Mouse (Mus musculus) forebrain, postnatal 0 days (tissue): Measurements from ENCODE around the gene Cdkn1a. TPM values are rescaled to one million over a fixed set of nuclear protein-coding genes. Genes with fewer than 3 reads are reported as not detected.

ENCODE experiments used
- ATAC-seq: fragments of 200-750 bp; cut with Nextera tagmentation; 2 replicates; pipeline ENCODE4 v1.8.0; 2017; ENCODE audit warnings: mild to moderate bottlenecking, moderate library complexity
- DNase-seq: peaks from one replicate; pipeline ENCODE4 v3.0.0-alpha.2; 2015
- H3K27ac ChIP-seq: fragments of 300-500 bp; sonication (generic); 2 replicates; pipeline ENCODE4 v1.5.1; 2014; ENCODE audit warnings: low read depth, mild to moderate bottlenecking, antibody characterized with exemption, low read length, moderate library complexity, mixed read lengths
- H3K27me3 ChIP-seq: fragments of 300-500 bp; sonication (generic); 2 replicates; pipeline ENCODE4 v1.6.1; 2014; ENCODE audit warnings: mild to moderate bottlenecking, low read length, mixed read lengths; ENCODE audit not compliant: insufficient read depth
- H3K36me3 ChIP-seq: fragments of 300-500 bp; sonication (generic); 2 replicates; pipeline ENCODE4 v1.6.1; 2014; ENCODE audit warnings: mild to moderate bottlenecking, moderate library complexity; ENCODE audit not compliant: insufficient read depth
- H3K4me1 ChIP-seq: fragments of 300-500 bp; sonication (generic); 2 replicates; pipeline ENCODE4 v1.6.1; 2014; ENCODE audit warnings: antibody characterized with exemption; ENCODE audit not compliant: insufficient read depth
- H3K4me2 ChIP-seq: fragments of 300-500 bp; sonication (generic); 2 replicates; pipeline ENCODE4 v1.6.1; 2014; ENCODE audit warnings: low read depth, mild to moderate bottlenecking, moderate library complexity
- H3K4me3 ChIP-seq: fragments of 300-500 bp; sonication (generic); 2 replicates; pipeline ENCODE4 v1.5.1; 2014; ENCODE audit warnings: low read depth, low read length, mixed read lengths
- H3K9ac ChIP-seq: fragments of 300-500 bp; sonication (generic); 2 replicates; pipeline ENCODE4 v1.6.1; 2014; ENCODE audit warnings: mild to moderate bottlenecking
- H3K9me3 ChIP-seq: fragments of 300-500 bp; sonication (generic); 2 replicates; pipeline ENCODE4 v1.6.1; 2016; ENCODE audit warnings: low read length
- CTCF ChIP-seq: sonication (generic); IDR thresholded peaks from 2 replicates; pipeline ENCODE4 v1.5.1; 2016; ENCODE audit warnings: antibody characterized with exemption, control low read depth, low read depth
- WGBS: fragments of 180-500 bp; shearing (Covaris S2); extraction: QIAGEN DNeasy Blood & Tissue Kit; methylation state at CpG from one replicate; pipeline ENCODE4 v1.1.7; 2014; 5-methylcytosine and 5-hydroxymethylcytosine counted together
- polyA plus RNA-seq: library from polyadenylated mRNA; unstranded; fragments of >200 nt; fragmentation: Nextera tagmentation; extraction: Ambion mirVana; gene quantifications from 2 replicates; pipeline ENCODE4 v1.2.1, GENCODE M21; 2015
- total RNA-seq: library from RNA; depleted of rRNA; stranded (reverse); fragments of >200 nt; gene quantifications from 2 replicates; pipeline ENCODE4 v1.2.3, GENCODE M21; 2014

Gene Cdkn1a
- total and polyA plus RNA-seq, 2 experiments from 2014 or later, result 20.0 to 121 TPM

GRCm38 (mm10) chr17:29117006-29117648 is 26.4 kb downstream of the Cdkn1a start:
- no peak overlapping the region for H3K27ac ChIP-seq
- H3K9me3 ChIP-seq, result no peaks in the 10 kb centered on the region
- no peaks in the 10 kb centered on the region for H3K4me1 ChIP-seq
- no peak overlapping the region for H3K4me3 ChIP-seq
- DNase-seq (no peak), ATAC-seq (no peak)
- 82% methylated on average over 8 of the region's 8 CpGs for WGBS
- no peak overlapping the region for H3K4me2 ChIP-seq
- no peaks in the 10 kb centered on the region for H3K27me3 ChIP-seq
- H3K9ac ChIP-seq, result no peak overlapping the region
- H3K36me3 ChIP-seq, result no peaks in the 10 kb centered on the region
- no peak for TF ChIP-seq CTCF

GRCm38 (mm10) chr17:29118057-29118456 is 27.3 kb downstream of the Cdkn1a start:
- H3K4me2 ChIP-seq, result no peak overlapping the region
- H3K9ac ChIP-seq, result no peak overlapping the region
- TF ChIP-seq CTCF, result no peak
- DNase-seq, result no peak
- H3K4me3 ChIP-seq, result no peak overlapping the region
- H3K27ac ChIP-seq, result no peak overlapping the region
- H3K4me1 ChIP-seq, result no peaks in the 10 kb centered on the region
- ATAC-seq, result no peak
- no peaks in the 10 kb centered on the region for H3K36me3 ChIP-seq
- 68% methylated on average over 5 of the region's 5 CpGs for whole genome bisulfite sequencing
- H3K27me3 ChIP-seq, result no peaks in the 10 kb centered on the region
- no peaks in the 10 kb centered on the region for H3K9me3 ChIP-seq

- DNase-seq, result no peak
- no peak overlapping the region for H3K4me2 ChIP-seq
- no peaks in the 10 kb centered on the region for H3K4me1 ChIP-seq
- H3K9ac ChIP-seq, result no peak overlapping the region
- no peaks in the 10 kb centered on the region for H3K36me3 ChIP-seq
- no peak for TF ChIP-seq CTCF
- 59% methylated on average over 12 of the region's 12 CpGs for WGBS
- H3K4me3 ChIP-seq, result no peak overlapping the region
- no peaks in the 10 kb centered on the region for H3K9me3 ChIP-seq
- H3K27ac ChIP-seq, result no peak overlapping the region
- no peaks in the 10 kb centered on the region for H3K27me3 ChIP-seq
- ATAC-seq, result no peak
These were observed 29.9 kb downstream of the Cdkn1a start for GRCm38 (mm10) chr17:29120666-29121065.

- Histone ChIP-seq H3K9me3 (no peaks in the 10 kb centered on the region), H3K4me3 (no peak overlapping the region), H3K4me1 (no peaks in the 10 kb centered on the region), H3K4me2 (no peak overlapping the region), H3K9ac (no peak overlapping the region), H3K36me3 (no peaks in the 10 kb centered on the region), H3K27ac (no peak overlapping the region), H3K27me3 (no peaks in the 10 kb centered on the region)
- ATAC-seq, result no peak
- 47% methylated on average over 6 of the region's 6 CpGs for WGBS
- no peak for DNase-seq
- TF ChIP-seq CTCF, result no peak
These were observed 32.0 kb downstream of the Cdkn1a start for GRCm38 (mm10) chr17:29122817-29123216.

GRCm38 (mm10) chr17:29123578-29124174 is 32.9 kb downstream of the Cdkn1a start:
- no peak overlapping the region for H3K4me2 ChIP-seq
- no peak for TF ChIP-seq CTCF
- no peak overlapping the region for H3K4me3 ChIP-seq
- no peak overlapping the region for H3K27ac ChIP-seq
- no peaks in the 10 kb centered on the region for H3K4me1 ChIP-seq
- no peak overlapping the region for H3K9ac ChIP-seq
- no peaks in the 10 kb centered on the region for H3K36me3 ChIP-seq
- ATAC-seq, result no peak
- H3K9me3 ChIP-seq, result no peaks in the 10 kb centered on the region
- no peak for DNase-seq
- WGBS, result 78% methylated on average over 6 of the region's 6 CpGs
- no peaks in the 10 kb centered on the region for H3K27me3 ChIP-seq

- H3K9me3 ChIP-seq, result no peaks in the 10 kb centered on the region
- ATAC-seq, result no peak
- H3K4me1 ChIP-seq, result no peaks in the 10 kb centered on the region
- WGBS, result 95% methylated on average over 3 of the region's 3 CpGs
- no peaks in the 10 kb centered on the region for H3K36me3 ChIP-seq
- no peak for DNase-seq
- no peaks in the 10 kb centered on the region for H3K27me3 ChIP-seq
- no peak overlapping the region for H3K4me2 ChIP-seq
- H3K9ac ChIP-seq, result no peak overlapping the region
- no peak for TF ChIP-seq CTCF
- H3K27ac ChIP-seq, result no peak overlapping the region
- no peak overlapping the region for H3K4me3 ChIP-seq
These were observed 35.8 kb downstream of the Cdkn1a start for GRCm38 (mm10) chr17:29126561-29126960.

GRCm38 (mm10) chr17:29129341-29129740 is 38.6 kb downstream of the Cdkn1a start:
- ATAC-seq, result no peak
- Histone ChIP-seq H3K36me3 (no peaks in the 10 kb centered on the region), H3K4me3 (no peak overlapping the region), H3K27ac (no peak overlapping the region), H3K9ac (no peak overlapping the region), H3K27me3 (no peaks in the 10 kb centered on the region), H3K4me1 (no peaks in the 10 kb centered on the region), H3K9me3 (no peaks in the 10 kb centered on the region), H3K4me2 (no peak overlapping the region)
- no peak for DNase-seq
- TF ChIP-seq CTCF, result no peak
- 17% methylated on average over 5 of the region's 5 CpGs for WGBS
